Mouse (Mus musculus): Measurements from ENCODE around the gene Fgfrl1.

DNA sequence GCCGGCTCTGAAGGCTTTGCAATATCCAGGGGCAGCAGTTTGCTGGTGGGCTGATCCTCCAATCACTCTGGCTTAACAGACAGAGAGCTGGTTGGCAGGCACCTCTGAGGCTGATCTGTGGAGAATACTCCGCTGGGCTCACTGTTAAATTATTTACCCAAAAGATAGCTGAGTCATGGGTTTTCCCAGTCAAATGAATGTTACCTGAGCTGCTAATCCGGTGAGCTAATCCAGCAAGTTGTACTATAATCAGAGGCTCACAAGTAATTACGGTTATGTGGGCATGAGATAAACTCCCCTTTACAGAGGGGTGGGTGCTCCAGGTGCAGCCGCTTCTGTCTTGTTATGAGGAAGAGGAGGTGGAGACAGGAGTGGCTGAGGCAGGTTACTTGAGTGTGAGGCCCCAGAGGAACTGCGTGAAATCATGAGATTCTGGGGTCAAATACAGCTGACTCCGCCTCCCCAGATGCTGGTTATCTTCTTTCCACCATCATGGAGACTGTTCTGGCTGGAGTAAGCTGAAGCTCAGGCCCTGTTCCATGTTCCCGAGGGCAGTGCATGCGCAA lies 16.8 kb upstream of the Fgfrl1 start, which contains the start of gene Slc26a1:
- TF ChIP-seq POLR2A (IDR thresholded peaks at IDR 0.05; ENCODE audit: low read depth, low read length), result no peak
- TF ChIP-seq CTCF (conservative IDR thresholded peaks at IDR 0.05; ENCODE audit: insufficient read depth, insufficient read length, low read depth, low read length), result no peak
